Mouse (Mus musculus) liver, embryonic 12.5 days (tissue): ENCODE measurements around the gene Gm42421. TPM values are rescaled to one million over a fixed set of nuclear protein-coding genes. Genes with fewer than 3 reads are reported as not detected.

Experiments used
- ATAC-seq: fragments of 200-750 bp; cut with Nextera tagmentation; 2 replicates; pipeline ENCODE4 v1.8.0; 2017; ENCODE audit warnings: moderate number of reproducible peaks, mild to moderate bottlenecking, moderate library complexity
- H3K27ac ChIP-seq: fragments of 300-500 bp; sonication (generic); 2 replicates; pipeline ENCODE4 v1.5.1; 2016; ENCODE audit warnings: mild to moderate bottlenecking
- H3K27me3 ChIP-seq: fragments of 300-500 bp; sonication (generic); replicated peaks from 2 replicates; pipeline ENCODE4 v1.6.1; 2016; ENCODE audit warnings: mild to moderate bottlenecking, moderate library complexity
- H3K36me3 ChIP-seq: fragments of 300-500 bp; sonication (generic); 2 replicates; pipeline ENCODE4 v1.6.1; 2016; ENCODE audit warnings: mild to moderate bottlenecking, moderate library complexity
- H3K4me1 ChIP-seq: fragments of 300-500 bp; sonication (generic); 2 replicates; pipeline ENCODE4 v1.6.1; 2016
- H3K4me2 ChIP-seq: fragments of 300-500 bp; sonication (generic); 2 replicates; pipeline ENCODE4 v1.6.1; 2016; ENCODE audit warnings: mild to moderate bottlenecking, moderate library complexity
- H3K4me3 ChIP-seq: fragments of 300-500 bp; sonication (generic); 2 replicates; pipeline ENCODE4 v1.5.1; 2016; ENCODE audit warnings: mild to moderate bottlenecking, moderate library complexity
- H3K9ac ChIP-seq: fragments of 300-500 bp; sonication (generic); 2 replicates; pipeline ENCODE4 v1.6.1; 2016; ENCODE audit warnings: mild to moderate bottlenecking, moderate library complexity
- H3K9me3 ChIP-seq: fragments of 300-500 bp; sonication (generic); replicated peaks from 2 replicates; pipeline ENCODE4 v1.6.1; 2016; ENCODE audit warnings: mild to moderate bottlenecking, moderate library complexity
- WGBS: fragments of 180-500 bp; shearing (Covaris S2); methylation state at CpG from one replicate; pipeline ENCODE4 v1.1.7; 2016; ENCODE audit not compliant: insufficient replicate concordance; 5-methylcytosine and 5-hydroxymethylcytosine counted together
- polyA plus RNA-seq: library from polyadenylated mRNA; unstranded; fragments of >200 nt; fragmentation: Nextera tagmentation; extraction: Ambion mirVana; gene quantifications from 2 replicates; pipeline ENCODE4 v1.2.1, GENCODE M21; 2016

Gm42421 gene
- polyA plus RNA-seq, 1 experiment from 2014 or later: 0.18 TPM

DNA sequence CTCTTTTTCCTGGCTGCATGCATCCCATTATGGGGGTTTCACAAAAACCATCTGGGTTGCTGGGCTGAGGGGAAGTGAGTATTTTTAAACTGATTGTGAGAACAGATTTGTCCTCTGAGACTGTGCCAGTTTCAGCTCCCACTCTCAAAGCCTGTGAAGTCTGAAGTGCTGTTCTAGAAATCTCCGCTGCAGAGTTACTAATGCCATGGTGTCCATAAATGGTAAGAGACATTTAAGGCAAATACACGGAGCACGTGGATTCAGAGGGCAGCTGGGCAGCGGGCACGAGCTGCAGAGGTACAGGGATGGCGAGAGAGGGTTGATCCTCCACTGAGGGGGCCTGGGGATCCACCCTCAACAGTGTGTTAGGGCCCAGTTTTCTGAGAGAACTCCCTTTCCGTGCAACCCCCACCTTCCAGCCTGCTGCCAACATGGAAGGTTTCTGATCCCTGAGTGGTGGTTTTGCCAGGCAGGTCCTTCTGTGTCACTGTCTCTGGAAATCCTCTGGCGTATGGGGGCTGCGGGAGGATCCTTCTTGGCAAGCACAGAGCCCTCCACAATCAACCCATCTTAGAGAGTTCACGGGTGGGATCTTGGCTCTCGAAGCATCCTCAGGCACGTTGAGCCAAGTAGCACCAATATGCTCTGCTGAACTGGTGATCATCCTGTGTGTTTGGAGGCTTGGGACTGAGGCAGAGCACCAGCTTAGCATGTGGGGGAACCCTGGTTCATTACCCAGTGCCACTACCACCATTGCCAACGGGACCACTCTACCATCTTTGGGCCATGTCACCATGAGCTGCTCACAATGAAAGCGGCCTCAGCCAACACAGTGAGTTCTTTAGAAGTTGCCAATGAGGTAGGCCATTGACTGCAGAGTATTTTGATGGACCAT is 15.5 kb downstream of the Gm42421 start:
- H3K27ac ChIP-seq: no peak overlapping the region
- H3K36me3 ChIP-seq: no peaks in the 10 kb centered on the region
- no peak overlapping the region for H3K4me3 ChIP-seq
- no peak overlapping the region for H3K4me2 ChIP-seq
- ATAC-seq: no peak
- no peaks in the 10 kb centered on the region for H3K9me3 ChIP-seq
- H3K27me3 ChIP-seq: no peaks in the 10 kb centered on the region; the same call in 1 of the 2 replicates
- 72% methylated on average over 14 of the region's 14 CpGs for WGBS
- no peak overlapping the region for H3K9ac ChIP-seq
- no peaks in the 10 kb centered on the region for H3K4me1 ChIP-seq

DNA sequence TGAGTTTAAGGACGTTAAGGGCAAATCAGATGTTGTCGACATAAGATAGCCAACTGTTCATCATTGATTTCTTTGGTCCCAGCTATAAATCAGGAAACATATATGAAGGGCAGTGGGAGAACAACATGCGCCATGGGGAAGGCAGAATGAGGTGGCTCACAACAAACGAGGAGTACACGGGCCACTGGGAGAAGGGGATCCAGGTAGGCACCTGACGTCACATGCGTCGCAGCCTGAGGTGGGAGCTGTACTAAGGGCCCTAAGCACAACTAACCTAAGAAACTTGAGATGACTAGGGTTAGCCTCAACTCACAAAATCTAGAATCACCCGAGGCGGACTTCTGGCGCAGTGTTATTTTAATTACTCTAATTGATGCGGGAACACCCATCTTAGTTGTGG is 20.4 kb downstream of the Gm42421 start:
- no peak overlapping the region for H3K9ac ChIP-seq
- no peaks in the 10 kb centered on the region for H3K4me1 ChIP-seq
- no peak for ATAC-seq
- H3K9me3 ChIP-seq: no peaks in the 10 kb centered on the region
- H3K27me3 ChIP-seq: no peaks in the 10 kb centered on the region; the same call in 1 of the 2 replicates
- H3K4me3 ChIP-seq: no peak overlapping the region
- H3K4me2 ChIP-seq: no peak overlapping the region
- no peaks in the 10 kb centered on the region for H3K36me3 ChIP-seq
- WGBS: 77% methylated on average over 12 of the region's 12 CpGs
- no peak overlapping the region for H3K27ac ChIP-seq

DNA sequence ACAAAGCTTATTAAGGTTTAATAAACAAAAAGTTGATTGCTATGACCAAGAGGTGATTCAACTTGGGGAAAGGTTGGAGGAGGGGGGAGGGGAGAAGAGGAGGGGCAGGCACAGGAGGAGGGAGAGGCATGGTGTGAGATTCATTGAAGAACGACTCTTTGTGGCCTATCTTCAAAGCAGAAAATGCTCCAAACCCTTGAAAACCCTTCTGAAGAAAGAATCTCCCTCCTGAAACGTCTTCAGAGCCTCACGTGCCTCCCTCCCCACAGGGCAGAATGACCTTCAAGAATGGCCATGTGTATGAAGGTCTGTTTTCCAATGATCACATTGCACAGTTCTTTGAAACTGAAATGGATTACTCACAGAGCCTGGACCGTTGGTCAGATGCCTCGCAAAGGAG is 22.0 kb downstream of the Gm42421 start:
- H3K27ac ChIP-seq: no peak overlapping the region

DNA sequence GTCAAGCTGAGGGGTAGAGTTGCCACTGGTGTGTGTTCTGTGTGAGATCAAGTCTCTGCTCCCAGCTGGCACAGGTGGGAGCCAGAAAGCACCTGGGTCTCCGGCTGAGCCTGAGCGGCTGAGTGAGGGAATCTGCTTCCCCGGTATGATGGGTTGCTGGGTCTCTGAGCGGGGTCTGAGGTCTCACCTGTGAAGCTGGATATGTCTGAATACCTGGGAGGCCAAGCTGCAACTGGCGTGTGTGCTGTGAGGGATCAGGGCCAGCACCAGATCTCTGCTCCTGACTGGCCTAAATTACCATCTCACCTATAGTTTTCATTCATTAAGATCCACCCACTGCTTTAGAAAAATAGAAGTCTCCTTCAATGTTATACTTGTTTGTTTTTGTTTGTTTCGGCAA is 29.1 kb downstream of the Gm42421 start:
- H3K27ac ChIP-seq: no peak overlapping the region
- no peak overlapping the region for H3K4me2 ChIP-seq
- H3K9me3 ChIP-seq: no peaks in the 10 kb centered on the region
- H3K9ac ChIP-seq: no peak overlapping the region
- H3K4me1 ChIP-seq: no peaks in the 10 kb centered on the region
- WGBS: 76% methylated on average over 6 of the region's 6 CpGs
- H3K36me3 ChIP-seq: no peaks in the 10 kb centered on the region
- H3K4me3 ChIP-seq: no peak overlapping the region
- no peaks in the 10 kb centered on the region for H3K27me3 ChIP-seq
- no peak for ATAC-seq

More for the DNA sequence above, 22.0 kb downstream of the Gm42421 start:
- H3K36me3 ChIP-seq: no peaks in the 10 kb centered on the region
- no peaks in the 10 kb centered on the region for H3K9me3 ChIP-seq
- H3K4me3 ChIP-seq: no peak overlapping the region
- no peaks in the 10 kb centered on the region; the same call in 1 of the 2 replicates for H3K27me3 ChIP-seq
- no peak for ATAC-seq
- no peak overlapping the region for H3K4me2 ChIP-seq
- 40% methylated on average over 5 of the region's 5 CpGs for WGBS
- H3K4me1 ChIP-seq: no peaks in the 10 kb centered on the region
- no peak overlapping the region for H3K9ac ChIP-seq

DNA sequence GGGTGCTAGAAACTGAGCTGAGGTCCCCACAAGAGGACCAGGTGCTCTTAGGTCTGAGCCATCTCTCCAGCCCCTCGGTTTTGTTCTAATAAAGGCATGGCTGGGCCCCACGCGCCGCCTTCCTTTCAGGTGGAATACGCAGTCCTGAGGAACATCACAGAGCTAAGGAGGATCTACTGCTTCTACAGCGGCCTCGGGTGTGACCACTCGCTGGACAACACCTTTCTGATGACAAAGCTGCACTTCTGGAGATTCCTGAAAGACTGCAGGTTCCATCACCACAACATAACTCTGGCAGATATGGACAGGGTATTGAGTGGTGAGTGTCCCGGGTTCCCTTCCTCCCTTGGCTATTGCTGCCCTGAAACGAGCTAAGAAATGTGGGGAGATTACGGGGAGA is 31.6 kb downstream of the Gm42421 start:
- no peak for ATAC-seq
- H3K4me2 ChIP-seq: no peak overlapping the region
- no peaks in the 10 kb centered on the region for H3K27me3 ChIP-seq
- no peaks in the 10 kb centered on the region for H3K36me3 ChIP-seq
- H3K9me3 ChIP-seq: no peaks in the 10 kb centered on the region
- no peak overlapping the region for H3K9ac ChIP-seq
- no peak overlapping the region for H3K27ac ChIP-seq
- 83% methylated on average over 11 of the region's 11 CpGs for WGBS
- no peak overlapping the region for H3K4me3 ChIP-seq
- no peaks in the 10 kb centered on the region for H3K4me1 ChIP-seq

DNA sequence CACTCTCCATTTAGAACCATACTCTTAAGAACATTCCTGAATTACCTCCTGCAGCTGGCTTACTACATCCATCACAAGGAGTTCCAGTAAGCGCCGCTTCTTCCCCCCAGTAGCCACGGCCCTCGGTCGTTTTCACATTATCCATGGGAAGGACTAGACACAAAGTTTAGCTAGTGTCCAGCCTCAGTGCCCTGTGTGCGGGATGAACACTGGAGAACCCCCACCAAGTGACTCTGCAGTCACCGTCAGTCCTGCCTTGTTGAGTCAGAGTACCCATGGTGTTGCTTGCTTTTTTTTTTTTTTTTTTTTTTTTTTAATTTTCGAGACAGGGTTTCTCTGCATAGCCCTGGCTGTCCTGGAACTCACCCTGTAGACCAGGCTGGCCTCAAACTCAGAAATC is 33.2 kb downstream of the Gm42421 start:
- no peak overlapping the region for H3K4me2 ChIP-seq
- H3K27ac ChIP-seq: no peak overlapping the region
- no peaks in the 10 kb centered on the region for H3K9me3 ChIP-seq
- H3K27me3 ChIP-seq: no peaks in the 10 kb centered on the region
- no peak overlapping the region for H3K4me3 ChIP-seq
- 88% methylated on average over 7 of the region's 8 CpGs for WGBS
- no peak for ATAC-seq
- H3K9ac ChIP-seq: no peak overlapping the region
- no peaks in the 10 kb centered on the region for H3K36me3 ChIP-seq
- no peaks in the 10 kb centered on the region for H3K4me1 ChIP-seq

DNA sequence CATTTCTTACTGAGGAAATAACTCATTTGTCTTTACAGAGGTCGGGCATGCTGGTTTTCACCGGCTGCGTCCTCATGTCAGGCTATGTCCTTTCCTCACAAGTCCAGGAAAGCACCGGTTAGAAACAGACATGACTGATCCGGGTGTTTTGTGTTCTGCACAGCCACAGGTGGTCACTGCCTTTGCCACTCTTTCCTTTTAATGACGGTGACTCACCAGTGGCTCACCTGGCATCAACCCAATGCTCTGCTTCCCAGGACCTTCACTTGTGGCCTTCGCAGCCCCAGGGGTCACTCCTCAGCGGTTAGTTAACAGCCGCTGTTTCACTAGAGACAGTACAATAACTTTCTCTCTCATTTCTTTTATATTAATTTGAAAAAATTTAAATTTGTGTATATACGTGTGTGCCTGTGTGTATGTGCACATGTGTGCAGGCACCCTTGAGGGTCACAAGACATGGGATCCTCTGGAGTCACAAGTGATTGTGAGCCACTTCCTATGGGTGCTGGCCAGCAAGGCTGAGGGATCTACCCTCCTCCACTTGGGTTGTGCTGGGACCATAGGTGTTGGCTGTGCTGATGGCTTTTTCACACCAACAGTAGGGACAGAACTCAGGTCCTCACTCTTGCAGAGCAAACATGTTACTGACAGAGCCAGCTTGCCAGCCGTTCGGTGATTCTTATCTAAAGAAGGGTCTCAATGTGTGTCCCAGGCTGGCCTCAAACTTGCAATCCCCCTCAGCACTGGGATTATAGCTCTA is 37.8 kb downstream of the Gm42421 start:
- H3K4me3 ChIP-seq: no peak overlapping the region
- H3K36me3 ChIP-seq: no peaks in the 10 kb centered on the region
- ATAC-seq: no peak
- no peaks in the 10 kb centered on the region for H3K4me1 ChIP-seq
- no peak overlapping the region for H3K4me2 ChIP-seq
- H3K9ac ChIP-seq: no peak overlapping the region
- WGBS: 67% methylated on average over 12 of the region's 12 CpGs
- no peak overlapping the region for H3K27ac ChIP-seq
- H3K27me3 ChIP-seq: no peaks in the 10 kb centered on the region
- no peaks in the 10 kb centered on the region for H3K9me3 ChIP-seq

DNA sequence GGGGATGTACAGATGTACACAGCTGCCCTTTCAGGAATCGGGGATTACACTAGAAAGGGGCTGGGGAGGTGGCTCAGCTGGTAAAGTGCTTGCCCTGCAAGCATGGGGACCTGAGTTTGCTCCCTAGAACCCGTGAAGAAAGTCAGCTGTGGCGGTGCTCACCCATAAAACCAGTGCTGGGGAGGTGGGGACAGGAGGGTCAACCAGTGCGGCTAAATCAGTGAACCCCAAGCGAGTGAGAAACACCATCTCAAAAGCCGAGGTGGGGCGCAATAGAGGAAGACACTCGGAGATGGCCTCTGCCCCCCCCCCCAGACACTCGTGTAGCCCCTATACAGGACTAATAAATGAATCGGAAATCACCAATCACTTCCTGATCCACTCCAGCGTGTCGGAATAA is 38.7 kb downstream of the Gm42421 start:
- no peak for ATAC-seq
- H3K4me3 ChIP-seq: no peak overlapping the region
- no peak overlapping the region for H3K4me2 ChIP-seq
- WGBS: 78% methylated on average over 12 of the region's 12 CpGs
- H3K4me1 ChIP-seq: no peaks in the 10 kb centered on the region
- H3K9me3 ChIP-seq: no peaks in the 10 kb centered on the region
- no peak overlapping the region for H3K27ac ChIP-seq
- H3K27me3 ChIP-seq: no peaks in the 10 kb centered on the region
- no peaks in the 10 kb centered on the region for H3K36me3 ChIP-seq
- no peak overlapping the region for H3K9ac ChIP-seq

DNA sequence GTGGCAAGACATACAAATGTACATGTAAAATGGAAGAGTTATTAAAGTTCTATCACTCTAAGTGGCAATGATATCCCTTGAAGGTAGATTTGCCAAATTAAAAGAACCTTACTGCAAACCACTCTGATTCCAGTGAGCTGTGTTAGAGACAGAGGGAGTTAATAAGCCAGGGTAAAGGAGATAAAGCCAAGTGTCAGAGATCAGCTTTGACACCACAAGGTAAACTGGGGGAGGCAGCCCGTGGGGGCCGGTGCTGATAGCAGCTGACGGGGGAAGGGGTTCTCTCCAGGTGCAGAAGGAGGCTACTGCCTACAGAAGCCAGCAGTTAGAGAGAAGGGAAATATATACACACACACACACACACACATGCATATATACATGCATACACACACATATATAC is 44.7 kb downstream of the Gm42421 start:
- Histone ChIP-seq H3K9ac (no peak overlapping the region), H3K4me3 (no peak overlapping the region), H3K4me1 (peaks cover 55% of the 10 kb centered on the region), H3K4me2 (no peak overlapping the region), H3K27me3 (no peaks in the 10 kb centered on the region), H3K9me3 (no peaks in the 10 kb centered on the region), H3K27ac (no peak overlapping the region), H3K36me3 (no peaks in the 10 kb centered on the region)
- no peak for ATAC-seq
- 17% methylated on average over 3 of the region's 3 CpGs for WGBS

DNA sequence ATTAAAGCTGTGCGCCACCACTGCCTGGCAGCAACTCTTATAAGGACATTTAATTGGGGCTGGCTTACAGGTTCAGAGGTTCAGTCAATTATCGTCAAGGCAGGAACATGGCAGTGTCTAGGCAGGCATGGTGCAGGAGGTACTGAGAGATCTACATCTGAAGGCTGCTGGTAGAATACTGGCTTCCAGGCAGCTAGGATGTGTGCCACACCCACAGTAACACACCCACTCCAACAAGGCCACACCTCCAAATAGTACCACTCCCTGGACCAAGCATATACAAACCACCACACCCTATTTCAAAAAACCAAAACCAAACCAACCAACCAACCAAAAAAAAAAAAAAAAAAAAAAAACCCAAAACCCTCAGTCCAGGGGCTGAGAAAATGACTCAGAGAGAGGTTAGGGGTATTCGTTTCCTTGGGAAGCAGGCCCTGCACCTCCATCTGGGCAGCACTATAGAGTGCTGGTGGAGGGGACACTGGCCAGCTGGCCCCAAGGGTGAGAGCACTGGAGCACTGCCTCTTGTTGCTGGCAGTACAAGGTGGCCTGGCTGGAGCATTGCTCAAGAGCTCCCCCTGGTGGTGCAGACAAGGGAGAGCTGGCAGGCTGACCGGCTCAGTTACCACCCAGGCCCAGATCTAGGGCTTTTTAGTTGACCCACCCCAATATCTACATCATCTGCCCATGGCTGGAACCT is 47.1 kb downstream of the Gm42421 start:
- H3K9ac ChIP-seq: no peak overlapping the region
- H3K9me3 ChIP-seq: no peaks in the 10 kb centered on the region
- H3K36me3 ChIP-seq: no peaks in the 10 kb centered on the region
- peaks cover 59% of the 10 kb centered on the region for H3K4me1 ChIP-seq
- H3K27ac ChIP-seq: peak overlapping the region; percentile 83
- H3K4me2 ChIP-seq: peak overlapping the region; percentile 34; the same call in 1 of the 2 replicates
- 45% methylated on average over 4 of the region's 4 CpGs for WGBS
- no peak overlapping the region for H3K4me3 ChIP-seq
- ATAC-seq: peak; percentile 82
- H3K27me3 ChIP-seq: no peaks in the 10 kb centered on the region

DNA sequence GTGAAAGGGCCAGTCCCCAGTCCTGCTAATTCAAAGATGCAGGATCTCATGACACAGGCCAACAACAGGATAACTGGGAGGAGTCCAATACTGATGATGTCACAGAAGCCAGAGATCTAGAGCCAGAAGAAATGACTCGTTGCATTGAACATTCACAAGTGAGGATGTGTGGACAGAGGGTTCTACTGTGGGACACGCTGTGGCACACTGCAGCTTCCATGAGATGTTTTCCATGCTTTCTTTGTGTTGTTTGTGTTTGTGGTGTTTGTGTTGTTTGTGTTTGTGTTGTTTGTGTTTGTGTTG is 47.6 kb downstream of the Gm42421 start:
- peak overlapping the region; percentile 29; the same call in 1 of the 2 replicates for H3K4me2 ChIP-seq
- H3K36me3 ChIP-seq: no peaks in the 10 kb centered on the region
- 56% methylated on average over 2 of the region's 2 CpGs for WGBS
- no peak overlapping the region for H3K9ac ChIP-seq
- ATAC-seq: peak; percentile 15
- H3K27ac ChIP-seq: peak overlapping the region; percentile 83
- H3K4me1 ChIP-seq: peaks cover 59% of the 10 kb centered on the region
- H3K27me3 ChIP-seq: no peaks in the 10 kb centered on the region
- no peak overlapping the region for H3K4me3 ChIP-seq
- H3K9me3 ChIP-seq: no peaks in the 10 kb centered on the region

DNA sequence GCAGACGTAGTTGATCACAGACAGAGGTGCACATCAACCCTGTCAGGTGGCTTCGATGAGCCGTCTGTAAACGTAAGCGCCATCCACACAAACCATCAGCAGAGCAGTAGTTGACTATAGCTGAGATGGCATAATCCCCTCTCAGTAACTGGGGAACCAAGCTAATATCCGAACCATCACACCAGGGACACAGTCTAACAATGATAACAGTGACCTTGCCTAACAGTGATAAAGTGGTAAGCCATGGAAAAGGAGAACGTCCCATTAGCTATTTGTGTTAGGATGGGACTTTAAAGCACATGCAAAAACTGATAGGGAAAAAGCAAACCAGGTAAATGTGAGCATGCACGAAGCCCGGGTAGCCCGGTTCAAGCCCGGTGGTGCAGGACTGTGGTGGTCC is 48.3 kb downstream of the Gm42421 start:
- Histone ChIP-seq H3K27me3 (no peaks in the 10 kb centered on the region), H3K27ac (peak overlapping the region; percentile 83), H3K36me3 (no peaks in the 10 kb centered on the region), H3K9ac (no peak overlapping the region), H3K4me3 (no peak overlapping the region), H3K4me2 (peak overlapping the region; percentile 59), H3K9me3 (no peaks in the 10 kb centered on the region), H3K4me1 (peaks cover 62% of the 10 kb centered on the region)
- WGBS: 68% methylated on average over 11 of the region's 11 CpGs
- peak; percentile 50 for ATAC-seq
